Mouse (Mus musculus) small intestine, adult 2 months (tissue): ENCODE results near the gene Cep68.

Experiments
- CTCF ChIP-seq: fragments of 200-500 bp; IDR thresholded peaks from 2 replicates; pipeline ENCODE4 v1.5.1; 2012; ENCODE audit warnings: low read depth, mild to moderate bottlenecking, control low read depth, inconsistent platforms, low read length, moderate library complexity, mixed read lengths; ENCODE audit not compliant: insufficient replicate concordance, insufficient read length; ENCODE audit errors: extremely low read depth
- POLR2A ChIP-seq: fragments of 200-500 bp; IDR thresholded peaks from 2 replicates; pipeline ENCODE4 v1.6.1; 2012; ENCODE audit warnings: low read depth, mild to moderate bottlenecking, control low read depth, inconsistent platforms, low read length, moderate library complexity

DNA sequence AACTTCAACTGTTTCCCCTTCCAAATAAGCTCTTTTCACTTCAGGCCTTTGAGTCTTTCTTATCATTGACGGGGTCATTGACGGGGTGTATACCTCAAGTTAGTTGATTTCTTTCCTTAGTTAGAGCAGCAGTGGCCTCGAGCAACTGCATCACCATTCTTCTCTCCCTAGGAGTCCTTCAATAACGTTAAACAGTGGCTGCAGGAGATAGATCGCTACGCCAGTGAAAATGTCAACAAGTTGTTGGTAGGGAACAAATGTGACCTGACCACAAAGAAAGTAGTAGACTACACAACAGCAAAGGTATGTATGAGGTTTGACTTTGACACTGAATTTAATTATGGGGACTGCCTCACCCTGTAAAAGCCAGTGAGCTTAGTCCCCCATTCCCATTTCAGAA lies 25.0 kb downstream of the Cep68 start:
- TF ChIP-seq CTCF (no peak), POLR2A (no peak)
